Comparison of ENCODE assay signal across 10 mouse cellular contexts in the genomic region with DNA sequence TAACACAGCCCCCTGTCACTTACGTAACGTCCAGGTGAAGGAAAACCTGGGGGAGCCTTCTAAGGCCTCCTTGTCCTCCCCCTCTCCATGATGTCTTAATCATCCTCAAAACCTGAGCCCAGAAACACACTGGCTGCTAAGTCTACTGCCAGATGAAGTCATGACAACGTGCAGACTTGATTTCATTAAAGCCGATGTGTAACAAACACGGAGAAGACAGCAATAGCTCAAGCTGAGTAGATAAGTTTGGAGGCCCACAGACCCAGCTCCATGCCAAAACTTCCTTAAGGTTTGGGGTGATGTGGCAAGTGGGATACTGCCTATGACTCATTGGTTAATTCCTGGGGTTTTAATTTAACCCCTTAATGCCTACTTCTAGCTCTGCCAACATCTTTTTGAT.
"Had no signal": no experiment of that assay in that cellular context is flagged by ENCODE, and none has a peak within 500 bp of the region (broad histone marks: within the 10 kb centered on the region; RNA-seq: fewer than 3 reads in every experiment).

No protein-coding gene starts in this region.

- H3K9ac ChIP-seq: intestine, embryonic 15.5 days; limb, embryonic 15.5 days; liver, embryonic 12.5 days; midbrain, embryonic 12.5 days; neural tube, embryonic 13.5 days; stomach, embryonic 15.5 days had no signal

- H3K4me1 ChIP-seq: intestine, embryonic 15.5 days; limb, embryonic 15.5 days; liver, embryonic 12.5 days; midbrain, embryonic 12.5 days; neural tube, embryonic 13.5 days; stomach, embryonic 15.5 days had no signal

- DNase-seq: kidney, adult 18-20 months; kidney, postnatal 10 days; thymus, postnatal 4 days had no signal

- H3K4me3 ChIP-seq: intestine, embryonic 15.5 days; limb, embryonic 15.5 days; liver, embryonic 12.5 days; midbrain, embryonic 12.5 days; neural tube, embryonic 13.5 days; stomach, embryonic 15.5 days had no signal

- H3K4me2 ChIP-seq: intestine, embryonic 15.5 days; limb, embryonic 15.5 days; liver, embryonic 12.5 days; midbrain, embryonic 12.5 days; neural tube, embryonic 13.5 days; stomach, embryonic 15.5 days had no signal

- H3K27me3 ChIP-seq: intestine, embryonic 15.5 days; limb, embryonic 15.5 days; liver, embryonic 12.5 days; midbrain, embryonic 12.5 days; neural tube, embryonic 13.5 days; stomach, embryonic 15.5 days had no signal

- H3K9me3 ChIP-seq: intestine, embryonic 15.5 days; limb, embryonic 15.5 days; liver, embryonic 12.5 days; midbrain, embryonic 12.5 days; neural tube, embryonic 13.5 days; stomach, embryonic 15.5 days had no signal

- ATAC-seq: intestine, embryonic 15.5 days; liver, embryonic 12.5 days; midbrain, embryonic 16.5 days had no signal

- H3K27ac ChIP-seq: intestine, embryonic 15.5 days; limb, embryonic 15.5 days; liver, embryonic 12.5 days; midbrain, embryonic 12.5 days; neural tube, embryonic 13.5 days; stomach, embryonic 15.5 days had no signal

- H3K36me3 ChIP-seq: intestine, embryonic 15.5 days; limb, embryonic 15.5 days; liver, embryonic 12.5 days; midbrain, embryonic 12.5 days; neural tube, embryonic 13.5 days; stomach, embryonic 15.5 days had no signal
